Comparison of ENCODE assay signal across 21 mouse cellular contexts in the genomic region with DNA sequence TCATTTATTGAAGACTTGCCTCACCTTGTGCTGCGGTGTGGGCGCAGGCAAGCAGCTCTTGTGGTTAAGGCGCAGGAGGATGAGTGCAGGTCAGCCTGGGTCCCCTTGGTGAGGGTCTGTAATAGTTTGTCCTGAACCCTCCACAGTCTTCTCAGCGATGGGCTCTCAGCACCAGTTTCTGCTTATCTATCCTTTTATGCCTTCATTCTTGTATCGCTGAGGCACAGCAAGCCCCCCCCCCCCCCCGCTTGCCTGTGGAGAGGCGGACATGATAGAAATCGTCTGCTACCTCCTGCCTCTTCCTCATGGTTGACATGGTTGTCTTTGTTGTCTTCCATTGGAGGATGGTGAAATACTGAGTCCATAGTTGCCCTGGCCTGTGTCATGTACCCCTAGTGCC. TPM values are rescaled to one million over a fixed set of nuclear protein-coding genes. Genes with fewer than 3 reads are reported as not detected.
DNase-seq lines count a peak whose midpoint lies in the region; ATAC-seq and TF ChIP-seq lines count a peak whose summit lies in the region.
"Had no signal": no experiment of that assay in that cellular context is flagged by ENCODE, and none has a peak within 500 bp of the region (broad histone marks: within the 10 kb centered on the region; RNA-seq: fewer than 3 reads in every experiment).

No protein-coding gene starts in this region.

- no peaks in the 10 kb centered on the region for H3K27me3 ChIP-seq in kidney, adult 2 months (replicated peaks; ENCODE audit: control insufficient read depth, insufficient read depth, low read length)
- no peaks in the 10 kb centered on the region for H3K27me3 ChIP-seq in liver, embryonic 14.5 days (ENCODE audit: control insufficient read depth, insufficient read depth, low read length)
- H3K27me3 ChIP-seq: embryonic facial prominence, embryonic 13.5 days; heart, embryonic 15.5 days had no signal

- ATAC-seq in liver, embryonic 14.5 days (ENCODE audit: insufficient read depth), result peak; percentile 51; the same call in 1 of the 2 replicates
- 0 out of 2 replicates have a peak, but pooled peaks have one; percentile 9 for ATAC-seq in megakaryocyte-erythroid progenitor cell, adult 5-6 weeks (replicated peaks; ENCODE audit: low FRiP score, low TSS enrichment, poor library complexity, severe bottlenecking)
- no peak for ATAC-seq in activated CD4-positive, CD25-positive, alpha-beta regulatory T cell, adult 4 months
- ATAC-seq: forebrain, embryonic 14.5 days had no signal

- H3K27ac ChIP-seq in kidney, adult 2 months (ENCODE audit: insufficient read depth, low read depth, low read length), result peak overlapping the region; percentile 18; the same call in 1 of the 2 replicates
- peak overlapping the region; percentile 78 for H3K27ac ChIP-seq in liver, embryonic 14.5 days
- H3K27ac ChIP-seq: embryonic facial prominence, embryonic 13.5 days; heart, embryonic 10.5 days; heart, embryonic 15.5 days; hindbrain, embryonic 14.5 days had no signal

- H3K4me2 ChIP-seq in liver, embryonic 14.5 days (ENCODE audit: low read depth), result peak overlapping the region; percentile 66
- H3K4me2 ChIP-seq: embryonic facial prominence, embryonic 13.5 days; heart, embryonic 15.5 days; hindbrain, embryonic 14.5 days had no signal

- peak overlapping the region; percentile 32 for H3K9ac ChIP-seq in liver, embryonic 14.5 days (replicated peaks)
- H3K9ac ChIP-seq: embryonic facial prominence, embryonic 13.5 days; heart, embryonic 15.5 days; hindbrain, embryonic 14.5 days had no signal

- H3K4me1 ChIP-seq in kidney, adult 2 months (ENCODE audit: control insufficient read depth, insufficient read depth, low read length), result peaks cover 41% of the 10 kb centered on the region
- peaks cover 51 to 55% of the 10 kb centered on the region in 2 experiments for H3K4me1 ChIP-seq in liver, embryonic 14.5 days (replicated peaks; ENCODE audit: control insufficient read depth in 2 of 2, insufficient read depth in 2 of 2, low read length in 1 of 2)

- DNase-seq in kidney, adult 2 months, result no peak
- no peak for DNase-seq in kidney, adult 9 months
- DNase-seq in liver, result peak; percentile 80
- no peak for DNase-seq in liver, embryonic 14.5 days (ENCODE audit: low read depth in 3 of 3, low spot score in 3 of 3)
- no peak for DNase-seq in spleen, adult 18-20 months
- DNase-seq in ovary, postnatal 10 days (ENCODE audit: low spot score), result no peak
- DNase-seq: adrenal gland, adult 8-10 months; cerebellum, adult 11-12 months; cerebellum, adult 9-10 months; cerebellum, postnatal 25 days; gastrocnemius, postnatal 10 days; heart, adult 18-20 months; heart, postnatal 14 days had no signal

- no peak for TF ChIP-seq POLR2A in kidney, adult 2 months (IDR thresholded peaks at IDR 0.05; ENCODE audit: low read depth, low read length)

- no peak overlapping the region for H3K4me3 ChIP-seq in kidney, adult 2 months (ENCODE audit: insufficient read depth, low read depth, low read length)
- no peak overlapping the region for H3K4me3 ChIP-seq in liver, embryonic 14.5 days (ENCODE audit: insufficient read depth in 1 of 2, low read depth in 2 of 2, low read length in 2 of 2)
- H3K4me3 ChIP-seq: embryonic facial prominence, embryonic 13.5 days; forebrain, embryonic 10.5 days; heart, embryonic 10.5 days; heart, embryonic 15.5 days had no signal

- TF ChIP-seq EP300 in liver, embryonic 14.5 days (IDR thresholded peaks at IDR 0.05; ENCODE audit: low read depth), result peak; percentile 65; the same call in 1 of the 2 replicates

- TF ChIP-seq CTCF in kidney, adult 2 months (conservative IDR thresholded peaks at IDR 0.05; ENCODE audit: insufficient read depth, insufficient read length, low read depth, low read length), result no peak
- no peak for TF ChIP-seq CTCF in liver, embryonic 14.5 days (IDR thresholded peaks at IDR 0.05; ENCODE audit: low read depth)

- H3K36me3 ChIP-seq in kidney, adult 2 months (ENCODE audit: control insufficient read depth, insufficient read depth, low read length), result no peaks in the 10 kb centered on the region
- H3K36me3 ChIP-seq in liver, embryonic 14.5 days (replicated peaks; ENCODE audit: control insufficient read depth, insufficient read depth, low read depth), result peaks cover 10% of the 10 kb centered on the region
- H3K36me3 ChIP-seq: heart, embryonic 15.5 days had no signal

- 94% methylated on average over 8 of the region's 8 CpGs for WGBS in kidney, adult 2 months
- WGBS in liver, embryonic 14.5 days (ENCODE audit: insufficient replicate concordance), result 34% methylated on average over 8 of the region's 8 CpGs

- H3K9me3 ChIP-seq in liver, embryonic 14.5 days (ENCODE audit: control insufficient read depth, low read length), result no peaks in the 10 kb centered on the region
- H3K9me3 ChIP-seq: embryonic facial prominence, embryonic 13.5 days; forebrain, embryonic 10.5 days; heart, embryonic 10.5 days; heart, embryonic 15.5 days had no signal

RNA-seq across cellular contexts. Expression of gene Mrpl37, which starts 59.3 kb away (rescaled TPM):
- polyA plus RNA-seq in kidney, adult 2 months (2012; rRNA removed), result 111 and 118 TPM in 2 replicates
- polyA plus RNA-seq in liver, embryonic 14.5 days (2012; rRNA removed), result 36.4 and 38.8 TPM in 2 replicates
- polyA plus RNA-seq in liver, embryonic 14.5 days (2014; fragmentation: Nextera tagmentation; extraction: Ambion mirVana), result 57.9 and 65.4 TPM in 2 replicates
- 104 and 107 TPM in 2 replicates for total RNA-seq in megakaryocyte-erythroid progenitor cell, adult 5-6 weeks (2014; fragmentation: Nextera tagmentation)
- total RNA-seq in megakaryocyte-erythroid progenitor cell, adult 5-6 weeks (2017), result 61.0 and 78.5 TPM in 2 replicates
- polyA plus RNA-seq in activated CD4-positive, CD25-positive, alpha-beta regulatory T cell, adult 4 months (2017; shearing (Covaris generic)), result 10 to 100 TPM; 36.0 to 43.2 TPM

RNA-seq across cellular contexts. Expression of gene Cyb5rl, which starts 59.4 kb away (rescaled TPM):
- polyA plus RNA-seq in kidney, adult 2 months (2012; rRNA removed), result 19.0 and 21.7 TPM in 2 replicates
- 1.7 and 1.9 TPM in 2 replicates for polyA plus RNA-seq in liver, embryonic 14.5 days (2012; rRNA removed)
- 1.2 and 2.0 TPM in 2 replicates for polyA plus RNA-seq in liver, embryonic 14.5 days (2014; fragmentation: Nextera tagmentation; extraction: Ambion mirVana)
- total RNA-seq in megakaryocyte-erythroid progenitor cell, adult 5-6 weeks (2014; fragmentation: Nextera tagmentation), result 8.1 and 11.5 TPM in 2 replicates
- 6.6 and 12.8 TPM in 2 replicates for total RNA-seq in megakaryocyte-erythroid progenitor cell, adult 5-6 weeks (2017)
- polyA plus RNA-seq in activated CD4-positive, CD25-positive, alpha-beta regulatory T cell, adult 4 months (2017; shearing (Covaris generic)), result 1 to 10 TPM; 6.1 to 8.5 TPM
